Mouse (Mus musculus) midbrain, embryonic 13.5 days (tissue): Measurements from ENCODE around the gene Fam104a. TPM values are rescaled to one million over a fixed set of nuclear protein-coding genes. Genes with fewer than 3 reads are reported as not detected.
A peak's percentile ranks its signal among the peaks of the same experiment; 100 is the strongest.

Experiments
- ATAC-seq: fragments of 200-750 bp; cut with Nextera tagmentation; 2 replicates; pipeline ENCODE4 v1.8.0; 2017; ENCODE audit warnings: mild to moderate bottlenecking, moderate TSS enrichment, moderate library complexity
- H3K27ac ChIP-seq: fragments of 300-500 bp; sonication (generic); 2 replicates; pipeline ENCODE4 v1.5.1; 2015; ENCODE audit warnings: inconsistent platforms, mild to moderate bottlenecking, moderate library complexity
- H3K27me3 ChIP-seq: fragments of 300-500 bp; sonication (generic); 2 replicates; pipeline ENCODE4 v1.6.1; 2015; ENCODE audit warnings: mild to moderate bottlenecking, inconsistent platforms
- H3K36me3 ChIP-seq: fragments of 300-500 bp; sonication (generic); 2 replicates; pipeline ENCODE4 v1.6.1; 2015; ENCODE audit warnings: mild to moderate bottlenecking, inconsistent platforms
- H3K4me1 ChIP-seq: fragments of 300-500 bp; sonication (generic); replicated peaks from 2 replicates; pipeline ENCODE4 v1.6.1; 2015; ENCODE audit warnings: inconsistent platforms
- H3K4me2 ChIP-seq: fragments of 300-500 bp; sonication (generic); replicated peaks from 2 replicates; pipeline ENCODE4 v1.6.1; 2015; ENCODE audit warnings: moderate library complexity, mild to moderate bottlenecking, inconsistent platforms
- H3K4me3 ChIP-seq: fragments of 300-500 bp; sonication (generic); replicated peaks from 2 replicates; pipeline ENCODE4 v1.5.1; 2015; ENCODE audit warnings: mild to moderate bottlenecking, inconsistent platforms
- H3K9ac ChIP-seq: fragments of 300-500 bp; sonication (generic); replicated peaks from 2 replicates; pipeline ENCODE4 v1.6.1; 2015; ENCODE audit warnings: mild to moderate bottlenecking, inconsistent platforms
- H3K9me3 ChIP-seq: fragments of 300-500 bp; sonication (generic); 2 replicates; pipeline ENCODE4 v1.6.1; 2016; ENCODE audit warnings: mild to moderate bottlenecking, inconsistent platforms
- WGBS: fragments of 180-500 bp; shearing (Covaris S2); methylation state at CpG from one replicate; pipeline ENCODE4 v1.1.7; 2015; 5-methylcytosine and 5-hydroxymethylcytosine counted together
- polyA plus RNA-seq: library from polyadenylated mRNA; unstranded; fragments of >200 nt; fragmentation: Nextera tagmentation; extraction: Ambion mirVana; gene quantifications from 2 replicates; pipeline ENCODE4 v1.2.1, GENCODE M21; 2015

Gene Fam104a
- polyA plus RNA-seq, 1 experiment from 2014 or later = 47.9 TPM

DNA sequence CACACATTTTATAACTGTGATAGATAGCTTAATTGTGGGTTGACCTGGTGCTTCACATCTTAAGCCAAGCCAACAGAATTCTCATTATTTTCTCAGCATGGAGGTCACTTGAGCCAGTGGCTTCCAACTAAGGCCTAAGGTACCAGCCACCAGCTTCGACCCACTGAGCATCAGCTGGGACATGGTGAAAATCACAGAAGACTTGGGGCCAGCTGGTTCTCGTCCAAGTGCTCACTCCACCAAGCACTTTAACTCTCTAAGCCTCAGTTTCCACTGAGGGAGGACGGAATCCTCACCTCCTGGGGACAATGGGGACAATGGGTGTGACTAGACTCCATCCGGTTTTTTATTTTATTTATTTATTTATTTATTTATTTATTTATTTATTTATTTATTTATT is 61.9 kb downstream of the Fam104a start:
- no peak overlapping the region for H3K27ac ChIP-seq
- no peak overlapping the region for H3K9ac ChIP-seq
- H3K4me3 ChIP-seq = no peak overlapping the region
- ATAC-seq = no peak
- 88% methylated on average over 4 of the region's 4 CpGs for WGBS
- H3K9me3 ChIP-seq = no peaks in the 10 kb centered on the region
- H3K36me3 ChIP-seq = peaks cover 15% of the 10 kb centered on the region
- peaks cover 49% of the 10 kb centered on the region for H3K27me3 ChIP-seq
- no peak overlapping the region for H3K4me2 ChIP-seq
- peaks cover 44% of the 10 kb centered on the region for H3K4me1 ChIP-seq

DNA sequence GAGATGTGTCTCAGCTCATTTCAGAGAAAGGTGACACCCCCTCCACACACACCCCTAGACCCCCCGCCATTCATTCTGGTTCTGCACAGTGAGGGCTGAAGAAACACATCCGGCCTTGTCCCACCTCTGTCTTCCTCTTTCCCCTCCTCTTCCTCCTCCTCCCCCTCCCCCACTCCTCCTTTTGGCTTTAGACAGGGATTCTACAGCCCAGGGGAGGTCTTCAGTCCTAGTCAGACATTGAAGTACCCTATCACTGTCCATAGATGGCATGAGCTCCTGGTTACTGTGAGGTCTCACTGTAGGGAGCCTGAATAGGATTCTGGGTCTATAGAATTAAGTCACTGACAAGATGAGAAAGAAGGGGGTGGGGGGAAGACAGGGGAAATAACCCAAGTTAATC is 63.0 kb downstream of the Fam104a start:
- WGBS = 55% methylated on average over 2 of the region's 2 CpGs
- Histone ChIP-seq H3K4me3 (peak overlapping the region; percentile 57), H3K9me3 (no peaks in the 10 kb centered on the region), H3K9ac (no peak overlapping the region), H3K4me2 (peak overlapping the region; percentile 93), H3K27ac (no peak overlapping the region), H3K36me3 (peaks cover 15% of the 10 kb centered on the region), H3K27me3 (peaks cover 49% of the 10 kb centered on the region), H3K4me1 (peaks cover 44% of the 10 kb centered on the region)
- no peak for ATAC-seq

DNA sequence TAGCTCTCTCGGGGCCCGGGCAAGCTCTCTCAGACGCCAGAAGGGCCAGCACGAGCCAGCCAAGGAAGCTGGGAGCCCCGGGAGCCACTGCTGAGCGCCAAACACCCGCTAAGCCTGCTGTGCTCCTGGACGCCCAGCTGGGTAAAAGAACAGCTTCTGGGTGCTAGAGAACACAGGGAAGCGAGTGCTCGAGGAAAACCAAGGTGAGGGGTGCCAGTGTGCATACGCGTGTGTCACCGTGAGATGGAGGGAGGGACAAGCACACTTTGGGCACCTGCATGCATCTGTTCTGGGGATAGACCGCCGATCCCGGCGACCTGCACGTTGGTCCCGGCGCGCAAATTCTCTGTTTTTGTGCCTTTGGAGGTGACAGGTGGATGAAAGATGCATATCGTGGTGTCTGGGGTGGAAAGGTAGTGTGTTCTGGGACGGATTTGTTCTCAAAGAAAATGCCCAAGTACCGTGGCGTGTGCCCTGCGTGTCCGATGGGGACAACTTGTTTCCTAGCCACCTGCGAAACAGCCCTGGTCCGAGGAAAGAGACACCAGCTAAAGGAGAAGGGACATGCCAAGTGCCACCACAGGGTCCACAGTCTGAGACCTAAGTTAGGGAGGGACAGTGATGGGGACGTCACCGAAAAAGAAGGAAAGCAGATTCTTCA is 64.4 kb downstream of the Fam104a start:
- H3K27ac ChIP-seq = 0 out of 2 replicates have a peak overlapping the region, but pooled peaks have one; percentile 30
- H3K27me3 ChIP-seq = peaks cover 53% of the 10 kb centered on the region
- 2% methylated on average over 31 of the region's 31 CpGs for WGBS
- H3K9ac ChIP-seq = peak overlapping the region; percentile 76
- peaks cover 5% of the 10 kb centered on the region for H3K36me3 ChIP-seq
- H3K4me3 ChIP-seq = peak overlapping the region; percentile 57
- no peaks in the 10 kb centered on the region for H3K9me3 ChIP-seq
- ATAC-seq = no peak; the same call in 1 of the 2 replicates
- peak overlapping the region; percentile 93 for H3K4me2 ChIP-seq
- peaks cover 44% of the 10 kb centered on the region for H3K4me1 ChIP-seq

DNA sequence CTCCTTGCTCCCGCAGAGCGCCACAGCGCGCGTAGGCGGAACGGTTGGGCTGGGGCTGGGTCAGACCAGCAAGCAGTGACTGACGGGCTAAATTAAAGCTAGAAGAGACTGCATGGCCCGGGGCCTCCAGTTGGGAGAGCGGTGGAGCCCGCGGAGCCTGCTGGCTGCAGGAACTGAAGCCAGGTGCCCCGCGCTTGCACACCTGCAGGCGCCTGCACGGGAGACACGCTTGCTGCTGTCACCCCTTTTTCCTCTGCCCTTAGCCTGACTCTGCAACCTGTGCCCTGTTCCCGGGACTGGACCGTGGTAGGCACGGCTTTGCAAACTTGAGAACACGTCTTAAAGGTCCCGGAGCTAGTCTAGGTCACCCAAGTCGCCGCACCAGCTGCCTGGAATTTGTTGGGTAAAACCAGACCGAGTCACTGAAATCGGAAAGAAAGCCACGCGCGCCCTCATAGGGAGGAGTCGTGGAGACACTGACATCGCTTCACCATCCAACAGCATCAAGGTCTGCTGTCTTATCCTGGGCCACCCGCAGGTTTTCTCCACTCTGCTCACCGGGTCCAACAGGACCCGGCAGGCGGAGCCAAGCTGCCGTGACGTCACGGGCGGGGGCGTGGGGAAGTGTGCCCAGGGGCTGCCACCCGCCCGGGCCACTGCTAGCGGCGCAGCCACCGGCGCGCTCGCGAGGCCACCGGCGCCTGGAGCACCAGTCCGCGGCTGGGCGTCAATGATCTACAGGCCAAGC is 65.1 kb downstream of the Fam104a start, which contains the start of gene Sstr2:
TSS of gene Sstr2 (plus strand) at position 671 of the 748 bp plus-strand sequence.
- peak; percentile 84 for ATAC-seq
- H3K27ac ChIP-seq = 0 out of 2 replicates have a peak within 1 kb of the TSS, but pooled peaks have one; percentile 30
- peaks cover 54% of the 10 kb centered on the region for H3K27me3 ChIP-seq
- peak within 1 kb of the TSS; percentile 57 for H3K4me3 ChIP-seq
- H3K36me3 ChIP-seq = no peaks in the 10 kb centered on the region
- H3K4me1 ChIP-seq = peaks cover 44% of the 10 kb centered on the region
- peak within 1 kb of the TSS; percentile 93 for H3K4me2 ChIP-seq
- H3K9ac ChIP-seq = peak within 1 kb of the TSS; percentile 76
- 1% methylated on average over 54 of the region's 54 CpGs for WGBS
- H3K9me3 ChIP-seq = no peaks in the 10 kb centered on the region

DNA sequence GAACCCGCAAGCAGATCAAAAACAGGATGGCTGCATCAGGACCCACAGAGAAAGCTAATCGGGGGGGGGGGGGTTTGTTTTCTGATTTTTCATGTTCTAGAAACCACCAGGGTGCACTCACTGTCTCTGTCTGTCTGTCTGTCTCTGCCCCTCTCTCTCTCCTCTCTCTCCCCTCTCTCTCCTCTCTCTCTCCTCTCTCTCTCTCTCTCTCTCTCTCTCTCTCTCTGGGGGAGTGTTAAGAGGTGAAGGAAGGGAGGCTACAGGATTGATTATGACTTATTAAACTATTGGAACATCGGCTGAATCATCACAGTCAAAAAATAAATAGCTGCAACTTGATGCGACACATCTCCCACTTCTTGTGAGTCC is 65.7 kb downstream of the Fam104a start:
- H3K36me3 ChIP-seq = no peaks in the 10 kb centered on the region
- ATAC-seq = no peak
- no peaks in the 10 kb centered on the region for H3K9me3 ChIP-seq
- 29% methylated on average over 4 of the region's 4 CpGs for WGBS
- H3K4me2 ChIP-seq = peak overlapping the region; percentile 93
- H3K9ac ChIP-seq = 0 out of 2 replicates have a peak overlapping the region, but pooled peaks have one; percentile 76
- H3K4me3 ChIP-seq = peak overlapping the region; percentile 57
- peaks cover 44% of the 10 kb centered on the region for H3K4me1 ChIP-seq
- H3K27ac ChIP-seq = no peak overlapping the region
- H3K27me3 ChIP-seq = peaks cover 57% of the 10 kb centered on the region

DNA sequence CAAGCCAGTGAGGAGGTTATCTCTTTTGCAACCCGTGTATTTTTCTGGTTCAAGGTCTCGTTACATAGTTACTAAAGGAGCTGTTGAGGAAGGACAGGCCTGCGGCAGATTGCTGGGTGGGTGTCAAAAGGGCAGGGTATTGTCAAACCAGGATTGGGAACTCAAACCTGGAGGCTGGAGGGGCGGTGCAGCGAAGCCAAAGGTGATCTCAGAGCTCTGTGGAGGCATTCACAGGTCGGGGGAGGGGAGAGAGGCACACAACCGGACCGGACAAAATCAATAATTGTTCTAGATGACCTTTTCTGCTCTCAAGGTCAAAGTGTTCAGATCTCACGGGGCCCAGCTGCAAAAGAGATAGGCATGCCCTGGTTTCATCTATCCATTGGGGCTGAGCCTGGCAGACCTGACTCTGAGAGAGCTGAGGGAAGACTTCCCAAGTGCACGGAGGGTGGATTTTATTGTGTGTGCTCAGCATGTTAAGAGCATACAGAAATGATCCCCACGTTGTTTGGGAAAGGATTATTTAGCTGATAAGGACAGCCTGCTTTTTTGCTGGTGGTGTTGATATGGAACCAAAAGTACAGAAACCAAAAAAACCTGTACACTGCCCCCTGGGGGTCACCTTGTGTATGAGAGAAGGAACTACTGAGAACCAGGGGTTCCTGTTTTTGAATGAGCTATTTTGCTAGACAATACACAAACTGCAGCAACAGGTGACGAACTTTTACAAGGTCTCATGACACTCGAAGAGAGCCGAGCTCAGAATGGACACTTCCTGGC is 66.6 kb downstream of the Fam104a start:
- ATAC-seq = no peak
- H3K27me3 ChIP-seq = peaks cover 57% of the 10 kb centered on the region
- no peaks in the 10 kb centered on the region for H3K9me3 ChIP-seq
- peaks cover 45% of the 10 kb centered on the region for H3K4me1 ChIP-seq
- WGBS = 48% methylated on average over 14 of the region's 14 CpGs
- H3K36me3 ChIP-seq = no peaks in the 10 kb centered on the region
- H3K4me3 ChIP-seq = no peak overlapping the region
- no peak overlapping the region for H3K27ac ChIP-seq
- H3K9ac ChIP-seq = no peak overlapping the region
- no peak overlapping the region for H3K4me2 ChIP-seq

DNA sequence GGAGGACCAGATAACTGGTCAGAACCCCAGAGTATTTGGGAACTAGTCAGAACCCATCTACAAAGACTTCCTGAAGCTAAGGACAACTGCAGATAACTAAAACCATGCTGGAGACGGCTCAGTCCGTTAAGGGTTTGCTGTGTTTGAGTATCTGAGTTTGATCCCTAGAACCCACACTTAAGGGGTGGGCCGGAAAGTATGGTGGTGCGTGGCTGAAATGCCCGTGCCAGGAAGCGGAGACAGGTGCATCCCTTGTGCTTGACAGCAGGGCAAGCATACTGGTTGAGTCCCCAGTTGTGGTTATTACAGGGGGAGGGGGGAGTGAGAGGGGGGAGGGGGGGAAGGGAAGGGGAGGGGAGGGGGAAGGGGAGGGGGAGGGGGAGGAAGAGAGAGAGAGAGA is 69.5 kb downstream of the Fam104a start:
- no peaks in the 10 kb centered on the region for H3K9me3 ChIP-seq
- no peak overlapping the region for H3K27ac ChIP-seq
- WGBS = 85% methylated on average over 6 of the region's 6 CpGs
- no peak overlapping the region for H3K4me3 ChIP-seq
- H3K27me3 ChIP-seq = peaks cover 31% of the 10 kb centered on the region
- H3K4me2 ChIP-seq = no peak overlapping the region
- ATAC-seq = no peak
- H3K36me3 ChIP-seq = no peaks in the 10 kb centered on the region
- no peak overlapping the region for H3K9ac ChIP-seq
- H3K4me1 ChIP-seq = peaks cover 32% of the 10 kb centered on the region

DNA sequence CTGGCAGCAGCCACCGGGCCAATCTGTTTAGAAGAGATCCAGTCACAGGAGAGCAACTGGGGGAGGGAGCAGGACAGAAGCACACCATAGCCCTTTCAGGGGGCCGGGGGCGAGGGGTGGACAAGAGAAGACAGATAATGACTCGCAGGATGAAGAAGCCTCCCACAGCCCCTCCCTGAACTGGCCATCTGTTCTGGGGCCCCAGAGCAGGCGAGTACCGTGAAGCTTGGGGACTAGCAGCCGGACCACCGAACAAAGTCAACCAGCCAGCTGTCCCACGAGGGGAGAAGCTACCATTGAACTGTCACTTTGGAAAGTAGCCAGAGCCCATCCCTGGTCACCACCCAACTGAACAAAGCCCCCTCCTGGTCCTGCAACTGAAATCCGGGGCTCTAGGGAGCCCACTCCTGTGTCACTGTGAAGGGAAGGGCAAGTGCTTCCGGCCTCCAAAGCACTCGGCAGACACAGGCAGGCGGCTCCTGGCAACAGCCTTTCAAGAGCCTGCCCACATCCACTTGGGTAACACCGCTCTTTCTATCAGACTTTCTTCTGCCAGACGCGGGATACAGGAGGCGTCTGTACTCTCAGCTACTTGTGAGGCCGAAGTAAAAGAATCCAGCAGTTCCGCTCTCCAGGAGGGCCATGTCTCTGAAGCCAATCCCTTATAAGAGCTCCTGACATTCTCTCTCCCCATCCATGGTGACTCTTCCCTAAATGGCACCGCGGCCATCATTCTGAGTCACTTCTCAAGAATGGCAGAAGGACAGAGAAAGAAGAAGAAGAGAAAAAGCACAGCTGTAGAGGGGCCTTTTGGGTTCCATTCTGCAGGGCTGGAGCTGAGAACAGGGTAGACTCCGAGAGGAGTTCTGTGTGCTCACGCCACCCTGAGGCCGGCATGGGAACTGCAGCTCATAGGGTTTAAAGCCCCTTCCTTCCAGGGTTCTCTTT is 72.0 kb downstream of the Fam104a start:
- peak overlapping the region; percentile 64 for H3K27ac ChIP-seq
- peak overlapping the region; percentile 26 for H3K4me2 ChIP-seq
- no peak overlapping the region for H3K4me3 ChIP-seq
- peaks cover 12% of the 10 kb centered on the region for H3K4me1 ChIP-seq
- peaks cover 9% of the 10 kb centered on the region; the same call in 1 of the 2 replicates for H3K27me3 ChIP-seq
- WGBS = 11% methylated on average over 24 of the region's 24 CpGs
- peak; percentile 93 for ATAC-seq
- 0 out of 2 replicates have a peak overlapping the region, but pooled peaks have one; percentile 28 for H3K9ac ChIP-seq
- H3K9me3 ChIP-seq = no peaks in the 10 kb centered on the region
- no peaks in the 10 kb centered on the region for H3K36me3 ChIP-seq

Other genes starting within 250 kb of the Fam104a start
- 15.7 and 19.4 TPM in 2 replicates for gene Sstr2, start 64.8 kb downstream of the Fam104a start, polyA plus RNA-seq
- 31.7 and 33.2 TPM in 2 replicates for gene Cog1, start 35.0 kb downstream of the Fam104a start, polyA plus RNA-seq
- gene Slc39a11, start 34.1 kb downstream of the Fam104a start, polyA plus RNA-seq = 29.8 and 31.2 TPM in 2 replicates
- 21.4 and 26.7 TPM in 2 replicates for gene D11Wsu47e, start 257 bp upstream of the Fam104a start, polyA plus RNA-seq
- gene Cpsf4l, start 25.9 kb upstream of the Fam104a start, polyA plus RNA-seq = 0.31 and 0.54 TPM in 2 replicates
- gene Cdc42ep4, start 67.7 kb upstream of the Fam104a start, polyA plus RNA-seq = 80.0 and 82.7 TPM in 2 replicates